Mouse (Mus musculus): ENCODE results near the gene Zfp1. TPM values are rescaled to one million over a fixed set of nuclear protein-coding genes. Genes with fewer than 3 reads are reported as not detected.

Zfp1 gene
- 6.8 TPM for polyA plus RNA-seq (2014; fragmentation: Illumina TruSeq; extraction: RNeasy Lipid Tissue Mini Kit (QIAGEN cat#74804); ENCODE audit: low read depth, low replicate concordance)

DNA sequence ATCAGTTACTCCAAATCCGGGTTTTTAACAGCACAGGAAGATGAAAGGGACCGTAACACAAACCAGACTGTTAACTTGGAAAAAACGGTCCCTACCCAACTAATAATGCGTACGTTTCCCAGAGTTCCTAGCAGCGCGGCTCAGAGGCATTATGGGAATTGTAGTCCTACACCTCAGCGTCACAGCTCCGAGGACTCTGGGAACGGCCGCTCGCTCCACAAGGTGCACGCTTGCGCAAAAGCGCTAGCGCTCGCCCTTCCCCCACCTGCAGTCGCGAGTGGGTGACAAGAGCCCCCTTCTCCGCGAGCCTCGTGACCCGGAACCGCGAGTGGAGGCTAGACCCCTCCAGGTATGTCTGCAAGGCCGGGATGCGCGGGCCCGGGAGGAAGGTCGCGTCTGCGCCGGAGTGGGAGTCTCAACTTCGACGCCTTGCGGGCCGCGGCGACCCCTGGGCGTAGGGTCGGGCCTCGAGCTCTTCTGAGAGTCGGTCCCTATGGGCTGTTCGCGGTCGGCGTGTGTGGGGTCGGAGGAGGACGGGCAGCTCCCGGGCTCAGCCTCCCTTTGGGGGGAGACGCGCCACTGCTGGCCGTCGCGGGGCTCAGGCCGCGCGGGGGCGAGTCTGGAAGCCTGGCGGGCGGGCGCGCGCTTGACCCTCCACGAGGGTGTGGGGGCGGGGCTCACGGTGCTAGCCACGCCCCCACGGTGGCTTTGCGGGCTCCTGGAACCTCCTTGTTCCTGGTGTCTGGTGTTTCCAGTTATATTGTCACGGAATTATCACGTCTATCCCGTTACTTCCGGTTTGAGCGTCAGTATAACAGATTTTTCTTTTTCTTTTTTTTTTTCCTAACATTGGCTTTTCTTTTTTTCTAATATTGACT is at the start of gene Zfp1:
Zfp1 (plus strand) TSS at position 138 of the 878 bp plus-strand sequence.

DNA sequence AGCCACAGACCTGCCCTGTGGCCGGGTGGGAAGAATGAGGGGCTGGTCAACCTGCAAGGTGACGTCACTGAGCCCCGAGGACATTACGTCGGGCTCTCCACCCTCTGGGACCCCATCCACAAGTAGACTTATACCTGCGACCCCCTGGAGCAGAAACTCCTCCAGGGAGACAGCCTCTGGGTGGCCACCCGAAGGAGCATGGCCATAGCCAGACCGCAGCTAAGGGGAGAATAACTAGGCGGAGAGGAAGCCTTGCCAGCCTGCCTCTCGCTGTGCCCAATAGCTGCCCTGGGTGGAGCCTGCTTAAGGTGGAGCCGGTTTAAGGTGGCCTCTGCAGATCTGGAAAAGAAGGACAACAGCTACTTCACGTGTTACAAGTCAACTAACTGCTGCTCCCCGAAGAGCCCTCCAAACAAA is 13.1 kb upstream of the Zfp1 start, which contains the start of gene Ldhd:
Ldhd (minus strand) TSS at position 270 of the 417 bp plus-strand sequence.

GRCm38 (mm10) chr8:111690960-111691445 is 47.8 kb downstream of the Zfp1 start, which contains the start of gene Ctrb1:
Gene Ctrb1, minus strand, starts transcription at chr8:111691010.

Other genes starting within 250 kb of the Zfp1 start
- 51.6 TPM for gene Fa2h, start 249.6 kb upstream of the Zfp1 start, polyA plus RNA-seq (2014; fragmentation: Illumina TruSeq; extraction: RNeasy Lipid Tissue Mini Kit (QIAGEN cat#74804); ENCODE audit: low read depth, low replicate concordance)
- 9.0 TPM for gene Wdr59, start 121.3 kb upstream of the Zfp1 start, polyA plus RNA-seq (2014; fragmentation: Illumina TruSeq; extraction: RNeasy Lipid Tissue Mini Kit (QIAGEN cat#74804); ENCODE audit: low read depth, low replicate concordance)
- 11.2 TPM for gene Znrf1, start 107.3 kb upstream of the Zfp1 start, polyA plus RNA-seq (2014; fragmentation: Illumina TruSeq; extraction: RNeasy Lipid Tissue Mini Kit (QIAGEN cat#74804); ENCODE audit: low read depth, low replicate concordance)
- 0.82 TPM for gene Ldhd, start 13.0 kb upstream of the Zfp1 start, polyA plus RNA-seq (2014; fragmentation: Illumina TruSeq; extraction: RNeasy Lipid Tissue Mini Kit (QIAGEN cat#74804); ENCODE audit: low read depth, low replicate concordance)
- gene Ctrb1, start 47.6 kb downstream of the Zfp1 start, polyA plus RNA-seq (2014; fragmentation: Illumina TruSeq; extraction: RNeasy Lipid Tissue Mini Kit (QIAGEN cat#74804); ENCODE audit: low read depth, low replicate concordance) = 0.91 TPM
- 0.85 TPM for gene Bcar1, start 100.4 kb downstream of the Zfp1 start, polyA plus RNA-seq (2014; fragmentation: Illumina TruSeq; extraction: RNeasy Lipid Tissue Mini Kit (QIAGEN cat#74804); ENCODE audit: low read depth, low replicate concordance)
- gene Cfdp1, start 210.9 kb downstream of the Zfp1 start, polyA plus RNA-seq (2014; fragmentation: Illumina TruSeq; extraction: RNeasy Lipid Tissue Mini Kit (QIAGEN cat#74804); ENCODE audit: low read depth, low replicate concordance) = 81.6 TPM
- 33.1 TPM for gene Tmem170, start 233.3 kb downstream of the Zfp1 start, polyA plus RNA-seq (2014; fragmentation: Illumina TruSeq; extraction: RNeasy Lipid Tissue Mini Kit (QIAGEN cat#74804); ENCODE audit: low read depth, low replicate concordance)

Data from sigmoid colon, adult 10 weeks (tissue).